Mouse (Mus musculus) CD4-positive naive resting alpha-beta T cell, adult 57 days (primary cell): Measurements from ENCODE around the gene Cat. TPM values are rescaled to one million over a fixed set of nuclear protein-coding genes. Genes with fewer than 3 reads are reported as not detected.

Experiments
- total RNA-seq: library from RNA; stranded (reverse); gene quantifications from one replicate; pipeline ENCODE4 v1.2.4, GENCODE M21; 2023

Cat gene
- 59.8 TPM for total RNA-seq

DNA sequence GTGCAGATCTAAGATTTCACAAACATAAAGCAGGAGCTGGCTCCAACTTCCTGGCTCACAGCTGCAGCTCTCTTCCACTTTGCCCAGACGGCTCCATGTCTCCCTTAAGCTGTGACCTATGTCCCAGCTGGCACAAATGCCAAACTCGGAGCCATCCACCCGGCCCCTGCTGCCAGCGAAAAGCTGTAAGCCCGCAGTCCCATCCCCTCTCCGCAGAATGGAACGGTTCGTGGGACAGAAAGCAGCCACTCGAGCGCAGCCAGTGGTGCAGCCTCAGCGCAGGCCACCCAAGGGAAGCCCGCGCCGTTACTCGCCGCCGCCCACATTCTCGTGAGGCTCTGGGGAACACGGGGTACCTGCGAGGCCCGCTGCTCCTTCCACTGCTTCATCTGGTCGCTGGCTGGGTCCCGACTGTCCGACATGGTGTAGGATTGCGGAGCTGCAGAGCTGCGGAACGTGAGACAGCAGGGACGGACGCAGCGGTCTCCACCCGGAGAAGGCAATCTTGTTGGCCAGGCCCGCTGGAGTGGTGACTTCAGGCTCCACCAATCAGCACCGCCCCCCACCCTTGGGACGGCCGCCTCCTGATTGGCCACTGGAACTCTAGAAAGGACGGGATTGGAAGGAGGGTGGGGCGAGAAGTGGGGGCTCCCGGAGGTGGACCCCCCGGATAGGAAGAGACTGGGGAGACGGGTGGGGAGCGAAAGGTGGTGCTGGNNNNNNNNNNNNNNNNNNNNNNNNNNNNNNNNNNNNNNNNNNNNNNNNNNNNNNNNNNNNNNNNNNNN is at the start of gene Cat:
Cat (minus strand) TSS at position 544 of the 785 bp plus-strand sequence.

DNA sequence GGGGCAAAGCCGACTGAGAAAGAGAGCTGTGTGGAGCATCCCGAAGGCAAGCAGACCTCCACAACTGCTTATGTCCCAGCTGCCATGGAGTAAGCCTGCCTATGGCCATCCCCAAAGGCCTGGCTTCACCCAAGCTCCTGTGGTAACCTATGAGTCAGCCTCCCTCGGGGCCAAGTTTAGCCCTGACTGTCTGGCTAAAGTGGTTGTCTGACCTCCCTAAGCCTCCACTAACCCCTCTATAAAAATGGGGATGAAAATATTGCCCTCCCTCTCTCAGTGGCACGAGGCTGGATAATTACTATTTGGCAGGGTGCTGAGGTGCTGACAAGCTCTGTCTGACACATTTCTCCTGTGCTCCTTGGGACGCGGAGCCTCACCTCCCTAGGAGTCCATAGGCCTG is 73.6 kb downstream of the Cat start, which contains the start of gene Elf5:
Elf5 (plus strand) TSS at position 341 of the 400 bp plus-strand sequence.

Other genes starting within 250 kb of the Cat start
- gene Ehf, start 181.9 kb downstream of the Cat start, total RNA-seq: not detected
- not detected for gene Elf5, start 73.5 kb downstream of the Cat start, total RNA-seq
- gene Abtb2, start 81.2 kb upstream of the Cat start, total RNA-seq: 85.7 TPM